Mouse (Mus musculus) midbrain, embryonic 13.5 days (tissue): ENCODE measurements at regions not wholly inside any gene's neighbourhood (a gene's known extent, or its start where the extent isn't known, plus 50 kb on each side); places are given as distances from the start of the nearest gene placed in this dataset.
"Not testable (repeated sequence)": the region's sequence is repeated elsewhere in the genome, so short reads cannot be mapped to it uniquely, and the experiment has no call there.

Source experiments
- ATAC-seq: fragments of 200-750 bp; cut with Nextera tagmentation; 2 replicates; pipeline ENCODE4 v1.8.0; 2017; ENCODE audit warnings: mild to moderate bottlenecking, moderate TSS enrichment, moderate library complexity
- H3K27ac ChIP-seq: fragments of 300-500 bp; sonication (generic); 2 replicates; pipeline ENCODE4 v1.5.1; 2015; ENCODE audit warnings: inconsistent platforms, mild to moderate bottlenecking, moderate library complexity
- H3K27me3 ChIP-seq: fragments of 300-500 bp; sonication (generic); 2 replicates; pipeline ENCODE4 v1.6.1; 2015; ENCODE audit warnings: mild to moderate bottlenecking, inconsistent platforms
- H3K36me3 ChIP-seq: fragments of 300-500 bp; sonication (generic); 2 replicates; pipeline ENCODE4 v1.6.1; 2015; ENCODE audit warnings: mild to moderate bottlenecking, inconsistent platforms
- H3K4me1 ChIP-seq: fragments of 300-500 bp; sonication (generic); replicated peaks from 2 replicates; pipeline ENCODE4 v1.6.1; 2015; ENCODE audit warnings: inconsistent platforms
- H3K4me2 ChIP-seq: fragments of 300-500 bp; sonication (generic); replicated peaks from 2 replicates; pipeline ENCODE4 v1.6.1; 2015; ENCODE audit warnings: moderate library complexity, mild to moderate bottlenecking, inconsistent platforms
- H3K4me3 ChIP-seq: fragments of 300-500 bp; sonication (generic); replicated peaks from 2 replicates; pipeline ENCODE4 v1.5.1; 2015; ENCODE audit warnings: mild to moderate bottlenecking, inconsistent platforms
- H3K9ac ChIP-seq: fragments of 300-500 bp; sonication (generic); replicated peaks from 2 replicates; pipeline ENCODE4 v1.6.1; 2015; ENCODE audit warnings: mild to moderate bottlenecking, inconsistent platforms
- H3K9me3 ChIP-seq: fragments of 300-500 bp; sonication (generic); 2 replicates; pipeline ENCODE4 v1.6.1; 2016; ENCODE audit warnings: mild to moderate bottlenecking, inconsistent platforms
- WGBS: fragments of 180-500 bp; shearing (Covaris S2); methylation state at CpG from one replicate; pipeline ENCODE4 v1.1.7; 2015; 5-methylcytosine and 5-hydroxymethylcytosine counted together

DNA sequence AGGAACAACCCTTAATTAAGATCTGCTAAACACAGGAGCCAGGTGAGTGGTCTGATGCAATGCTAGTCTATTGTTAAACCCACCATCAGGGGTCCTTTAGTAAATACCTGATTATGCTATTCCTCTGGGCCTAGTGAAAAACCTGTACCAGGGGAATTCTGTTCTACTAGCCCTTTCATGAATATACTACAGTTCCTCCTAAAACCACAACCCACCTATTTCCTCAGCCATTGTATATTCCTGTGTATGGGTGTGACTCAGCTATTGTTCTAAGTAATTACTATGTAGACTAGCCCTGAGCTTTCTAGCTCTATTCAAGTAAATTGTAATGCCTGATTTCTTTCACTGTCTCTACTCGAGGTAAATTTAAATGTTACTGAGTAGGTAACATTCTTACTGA lies 57.0 kb upstream of the Egfem1 start:
- H3K36me3 ChIP-seq, H3K9me3 ChIP-seq, H3K4me3 ChIP-seq, H3K4me2 ChIP-seq, H3K27me3 ChIP-seq, H3K9ac ChIP-seq, H3K27ac ChIP-seq, ATAC-seq, H3K4me1 ChIP-seq: not testable (repeated sequence)
- 71% methylated on average over 1 of the region's 1 CpGs for WGBS

DNA sequence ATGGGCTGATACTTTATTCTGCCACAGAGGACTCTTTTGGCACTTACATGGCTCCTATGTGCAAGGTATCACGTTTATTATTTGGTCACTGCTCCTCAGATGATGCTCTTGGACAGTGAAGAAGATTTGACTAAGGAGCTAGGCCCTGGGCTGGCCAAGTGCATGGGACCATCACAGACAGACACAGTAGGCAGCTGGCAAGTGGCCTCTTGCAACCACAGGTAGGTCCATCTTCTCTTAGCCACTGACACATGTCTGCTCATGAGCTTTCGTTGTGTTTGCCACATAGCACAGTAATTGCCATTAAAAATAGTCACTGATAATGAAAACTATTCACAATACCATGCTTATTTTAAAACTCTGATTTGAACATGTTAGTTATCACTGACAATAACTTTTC lies 54.1 kb upstream of the Egfem1 start:
- WGBS: 89% methylated on average over 2 of the region's 2 CpGs
- no peak for ATAC-seq

DNA sequence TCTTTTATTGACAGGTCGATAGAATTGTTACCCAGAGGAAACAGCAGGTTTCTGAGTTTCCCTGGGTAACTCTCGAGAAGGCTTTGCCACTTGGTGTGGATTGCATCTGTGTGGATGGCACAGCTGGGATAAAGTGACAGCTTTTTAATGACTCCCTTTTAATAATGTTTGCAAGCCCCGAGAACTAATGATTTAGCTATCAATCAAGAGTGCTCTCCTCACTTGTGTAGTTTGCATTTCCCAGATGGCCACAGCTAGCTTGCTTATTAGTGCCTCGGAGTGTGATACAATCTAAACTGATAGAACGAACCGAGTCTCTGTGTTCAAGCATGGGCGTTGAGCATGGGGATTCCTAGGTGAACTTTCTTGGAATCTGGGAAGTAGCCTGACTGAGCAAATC lies 51.0 kb upstream of the Egfem1 start:
- 48% methylated on average over 7 of the region's 7 CpGs for WGBS
- ATAC-seq: peak; percentile 58; the same call in 1 of the 2 replicates
- H3K4me3 ChIP-seq: no peak overlapping the region
- no peak overlapping the region for H3K27ac ChIP-seq
- H3K27me3 ChIP-seq: no peaks in the 10 kb centered on the region
- H3K9me3 ChIP-seq: no peaks in the 10 kb centered on the region
- H3K4me2 ChIP-seq: no peak overlapping the region
- H3K36me3 ChIP-seq: no peaks in the 10 kb centered on the region
- H3K4me1 ChIP-seq: no peaks in the 10 kb centered on the region
- no peak overlapping the region for H3K9ac ChIP-seq

More for the DNA sequence above, 54.1 kb upstream of the Egfem1 start:
- no peak overlapping the region for H3K9ac ChIP-seq
- no peak overlapping the region for H3K4me3 ChIP-seq
- no peaks in the 10 kb centered on the region for H3K4me1 ChIP-seq
- H3K27ac ChIP-seq: no peak overlapping the region
- H3K27me3 ChIP-seq: no peaks in the 10 kb centered on the region
- no peaks in the 10 kb centered on the region for H3K9me3 ChIP-seq
- no peak overlapping the region for H3K4me2 ChIP-seq
- no peaks in the 10 kb centered on the region for H3K36me3 ChIP-seq

DNA sequence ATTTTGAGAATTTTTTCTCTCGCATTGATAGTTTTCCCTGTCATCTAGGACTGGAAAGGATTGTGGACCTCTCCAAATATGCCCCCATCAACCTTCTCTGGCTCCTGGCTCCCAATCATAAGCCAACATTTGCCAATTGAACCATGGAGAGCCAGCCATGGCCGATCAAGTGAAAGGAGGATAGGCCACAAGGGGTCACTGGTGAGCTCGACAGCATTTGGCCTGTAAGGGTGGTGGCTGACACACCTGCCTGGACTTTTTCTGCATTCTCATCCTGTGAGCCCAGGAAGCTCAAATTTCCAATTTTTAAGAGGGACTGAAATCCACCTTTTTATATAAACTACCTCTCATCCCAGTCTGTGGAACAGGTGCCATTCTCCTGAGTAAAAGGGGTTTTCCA lies 50.0 kb upstream of the Egfem1 start:
- Histone ChIP-seq H3K36me3 (no peaks in the 10 kb centered on the region), H3K4me3 (no peak overlapping the region), H3K4me2 (no peak overlapping the region), H3K27ac (no peak overlapping the region), H3K27me3 (no peaks in the 10 kb centered on the region), H3K4me1 (0 out of 2 replicates have a peak, but pooled peaks cover 5% of the 10 kb centered on the region), H3K9ac (no peak overlapping the region), H3K9me3 (no peaks in the 10 kb centered on the region)
- WGBS: 46% methylated on average over 3 of the region's 3 CpGs
- ATAC-seq: no peak
